Mouse (Mus musculus): ENCODE measurements around the gene Itprid1. TPM values are rescaled to one million over a fixed set of nuclear protein-coding genes. Genes with fewer than 3 reads are reported as not detected.

The Itprid1 gene
- polyA plus RNA-seq, 1 experiment from 2014 or later = 0.21 TPM

DNA sequence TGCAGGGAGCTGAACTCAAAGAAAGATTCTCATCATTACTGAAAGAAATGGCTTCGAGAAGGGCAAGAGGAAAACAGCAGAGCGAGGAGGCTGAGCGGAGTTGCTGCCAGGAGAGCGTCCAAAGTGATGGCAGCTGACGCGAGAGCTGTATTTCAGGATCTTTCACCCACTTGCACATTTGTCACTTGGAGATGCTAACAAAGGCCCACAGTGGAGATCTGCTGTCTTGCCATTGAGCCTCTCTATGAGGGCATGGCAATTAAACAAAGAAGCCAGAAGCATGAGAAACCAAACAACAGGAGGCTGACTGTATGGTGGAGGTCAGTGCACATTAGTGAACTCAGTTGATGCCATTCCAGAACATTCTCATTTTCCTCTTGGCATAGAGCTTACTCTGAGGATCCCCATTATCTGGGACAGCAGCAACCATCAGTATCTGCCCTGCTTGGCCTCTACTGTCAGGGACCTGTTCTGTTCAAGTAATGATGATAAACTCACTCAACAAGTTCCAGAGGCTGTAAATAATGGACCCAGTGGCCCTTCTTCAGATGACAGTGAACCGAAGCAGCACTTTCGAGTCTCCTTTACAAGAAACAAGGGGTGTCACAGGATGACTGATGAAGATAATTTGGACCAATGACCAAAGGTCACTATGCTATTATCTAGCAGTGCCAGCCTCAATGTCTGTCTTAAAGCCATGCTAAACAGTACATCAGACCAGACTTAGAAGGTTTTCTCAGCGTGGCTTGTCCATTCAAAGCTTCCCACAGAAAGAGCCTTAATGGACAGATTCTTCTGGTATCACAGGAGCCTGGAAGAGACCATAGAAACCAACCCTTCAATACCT lies 31.2 kb upstream of the Itprid1 start:
- Histone ChIP-seq H3K4me1 (ENCODE audit: control insufficient read depth, insufficient read depth, low read length) (peaks cover 5% of the 10 kb centered on the region; the same call in 1 of the 2 replicates), H3K9me3 (ENCODE audit: control insufficient read depth, low read length) (no peaks in the 10 kb centered on the region), H3K27ac (ENCODE audit: low read depth, low read length) (no peak overlapping the region), H3K4me2 (ENCODE audit: low read depth, low read length) (no peak overlapping the region), H3K9ac (replicated peaks; ENCODE audit: low read depth, low read length) (no peak overlapping the region), H3K36me3 (ENCODE audit: control insufficient read depth, insufficient read depth, low read length) (no peaks in the 10 kb centered on the region), H3K27me3 (ENCODE audit: control insufficient read depth, insufficient read depth, low read length) (no peaks in the 10 kb centered on the region), H3K4me3 (ENCODE audit: low read depth, low read length) (no peak overlapping the region)
- WGBS = 31% methylated on average over 9 of the region's 9 CpGs
- peak; percentile 69; the same call in 1 of the 2 replicates for ATAC-seq (ENCODE audit: low read depth)

DNA sequence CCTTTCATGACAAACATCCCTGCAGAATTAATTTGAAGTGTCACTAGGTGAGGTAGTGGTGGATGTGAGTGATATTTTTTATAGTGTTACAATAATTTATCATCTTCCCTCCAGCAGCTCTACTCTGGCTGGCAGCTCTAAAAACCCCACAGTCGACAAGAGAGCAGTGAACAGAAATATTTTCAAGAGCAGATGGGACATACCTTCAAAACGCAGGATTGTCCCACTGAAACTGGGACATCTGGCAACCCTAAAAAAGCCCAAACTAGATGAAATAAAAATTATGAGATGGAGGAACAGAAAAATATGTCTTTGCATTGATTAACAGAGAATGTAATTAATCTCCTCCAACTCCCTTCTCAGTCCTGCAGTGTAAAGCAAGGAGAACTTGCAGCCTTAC lies 30.2 kb upstream of the Itprid1 start:
- no peak overlapping the region for H3K9ac ChIP-seq (replicated peaks; ENCODE audit: low read depth, low read length)
- no peak overlapping the region for H3K27ac ChIP-seq (ENCODE audit: low read depth, low read length)
- 68% methylated on average over 2 of the region's 2 CpGs for WGBS
- H3K36me3 ChIP-seq (ENCODE audit: control insufficient read depth, insufficient read depth, low read length) = no peaks in the 10 kb centered on the region
- ATAC-seq (ENCODE audit: low read depth) = no peak
- no peaks in the 10 kb centered on the region for H3K27me3 ChIP-seq (ENCODE audit: control insufficient read depth, insufficient read depth, low read length)
- no peak overlapping the region for H3K4me3 ChIP-seq (ENCODE audit: low read depth, low read length)
- no peak overlapping the region for H3K4me2 ChIP-seq (ENCODE audit: low read depth, low read length)
- peaks cover 5% of the 10 kb centered on the region; the same call in 1 of the 2 replicates for H3K4me1 ChIP-seq (ENCODE audit: control insufficient read depth, insufficient read depth, low read length)
- H3K9me3 ChIP-seq (ENCODE audit: control insufficient read depth, low read length) = no peaks in the 10 kb centered on the region

DNA sequence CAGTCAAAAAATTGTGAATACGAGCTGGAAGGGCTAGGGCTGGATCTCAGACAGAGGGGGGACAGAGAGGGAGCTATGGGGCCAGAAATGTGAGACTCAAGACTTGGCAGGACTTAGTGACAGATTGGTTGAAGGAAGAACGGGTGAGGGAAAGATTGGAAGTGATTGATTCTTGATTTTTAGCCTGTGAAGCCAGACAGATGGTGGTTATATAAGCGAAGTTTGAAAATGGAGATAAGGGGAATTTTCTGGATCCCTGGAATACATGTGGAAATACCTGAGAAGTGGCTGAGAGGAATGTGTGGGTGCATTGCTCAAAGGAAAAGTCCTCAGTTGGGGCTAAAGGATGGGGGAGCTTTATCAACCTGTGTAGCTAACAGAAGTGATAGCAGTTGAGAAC lies 28.0 kb upstream of the Itprid1 start:
- WGBS = 89% methylated on average over 3 of the region's 3 CpGs
- no peak overlapping the region for H3K9ac ChIP-seq (replicated peaks; ENCODE audit: low read depth, low read length)
- H3K27ac ChIP-seq (ENCODE audit: low read depth, low read length) = no peak overlapping the region
- H3K4me3 ChIP-seq (ENCODE audit: low read depth, low read length) = no peak overlapping the region
- no peaks in the 10 kb centered on the region for H3K9me3 ChIP-seq (ENCODE audit: control insufficient read depth, low read length)
- H3K4me1 ChIP-seq (ENCODE audit: control insufficient read depth, insufficient read depth, low read length) = peaks cover 5% of the 10 kb centered on the region; the same call in 1 of the 2 replicates
- no peaks in the 10 kb centered on the region for H3K27me3 ChIP-seq (ENCODE audit: control insufficient read depth, insufficient read depth, low read length)
- H3K4me2 ChIP-seq (ENCODE audit: low read depth, low read length) = no peak overlapping the region
- no peaks in the 10 kb centered on the region for H3K36me3 ChIP-seq (ENCODE audit: control insufficient read depth, insufficient read depth, low read length)
- ATAC-seq (ENCODE audit: low read depth) = no peak

DNA sequence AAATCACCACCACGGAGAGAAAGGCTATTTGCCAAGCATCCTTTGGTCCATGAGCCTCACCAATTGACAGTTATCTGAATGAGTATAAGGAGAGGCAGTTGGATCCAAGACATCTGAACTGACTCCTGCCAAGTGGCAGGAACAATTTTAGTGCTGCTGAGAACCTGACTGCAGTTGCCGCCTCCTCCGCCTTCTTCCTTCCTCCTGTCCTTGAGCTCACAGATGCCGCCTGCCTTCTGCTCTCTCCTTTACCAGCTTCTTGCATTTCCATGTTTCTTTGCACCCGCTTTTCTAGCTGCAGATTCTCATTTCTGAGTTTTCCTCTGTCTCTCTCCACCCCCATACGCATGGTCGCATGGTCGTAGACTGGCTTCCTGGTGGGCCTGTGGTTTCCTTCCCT lies 25.5 kb upstream of the Itprid1 start:
- no peak overlapping the region for H3K27ac ChIP-seq (ENCODE audit: low read depth, low read length)
- H3K4me1 ChIP-seq (ENCODE audit: control insufficient read depth, insufficient read depth, low read length) = no peaks in the 10 kb centered on the region
- no peaks in the 10 kb centered on the region for H3K27me3 ChIP-seq (ENCODE audit: control insufficient read depth, insufficient read depth, low read length)
- H3K9ac ChIP-seq (replicated peaks; ENCODE audit: low read depth, low read length) = no peak overlapping the region
- no peaks in the 10 kb centered on the region for H3K9me3 ChIP-seq (ENCODE audit: control insufficient read depth, low read length)
- WGBS = 88% methylated on average over 8 of the region's 8 CpGs
- no peak overlapping the region for H3K4me3 ChIP-seq (ENCODE audit: low read depth, low read length)
- no peaks in the 10 kb centered on the region for H3K36me3 ChIP-seq (ENCODE audit: control insufficient read depth, insufficient read depth, low read length)
- ATAC-seq (ENCODE audit: low read depth) = no peak
- no peak overlapping the region for H3K4me2 ChIP-seq (ENCODE audit: low read depth, low read length)

DNA sequence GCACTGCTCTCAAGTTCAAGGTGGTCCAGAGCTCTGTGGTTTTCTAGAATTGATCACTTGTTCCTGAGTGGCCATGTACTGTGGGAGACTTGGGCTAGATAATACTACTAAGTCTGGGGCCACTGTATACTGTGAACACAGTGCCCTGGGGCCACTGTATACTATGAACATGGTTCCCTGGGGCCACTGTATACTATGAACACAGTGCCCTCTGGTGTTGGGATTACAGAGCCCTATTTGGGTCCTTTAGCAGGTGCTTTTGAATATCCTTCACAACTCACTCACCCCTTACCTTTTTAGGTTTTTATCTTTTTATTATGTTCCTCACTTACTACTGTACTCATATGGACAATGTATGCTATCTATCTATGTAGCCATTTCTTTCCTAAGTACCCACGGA lies 24.3 kb upstream of the Itprid1 start:
- Histone ChIP-seq H3K4me3 (ENCODE audit: low read depth, low read length) (no peak overlapping the region), H3K9me3 (ENCODE audit: control insufficient read depth, low read length) (no peaks in the 10 kb centered on the region), H3K4me2 (ENCODE audit: low read depth, low read length) (no peak overlapping the region), H3K36me3 (ENCODE audit: control insufficient read depth, insufficient read depth, low read length) (no peaks in the 10 kb centered on the region), H3K27ac (ENCODE audit: low read depth, low read length) (no peak overlapping the region), H3K4me1 (ENCODE audit: control insufficient read depth, insufficient read depth, low read length) (no peaks in the 10 kb centered on the region), H3K9ac (replicated peaks; ENCODE audit: low read depth, low read length) (no peak overlapping the region), H3K27me3 (ENCODE audit: control insufficient read depth, insufficient read depth, low read length) (no peaks in the 10 kb centered on the region)
- no peak for ATAC-seq (ENCODE audit: low read depth)
- WGBS = 77% methylated on average over 1 of the region's 1 CpGs

DNA sequence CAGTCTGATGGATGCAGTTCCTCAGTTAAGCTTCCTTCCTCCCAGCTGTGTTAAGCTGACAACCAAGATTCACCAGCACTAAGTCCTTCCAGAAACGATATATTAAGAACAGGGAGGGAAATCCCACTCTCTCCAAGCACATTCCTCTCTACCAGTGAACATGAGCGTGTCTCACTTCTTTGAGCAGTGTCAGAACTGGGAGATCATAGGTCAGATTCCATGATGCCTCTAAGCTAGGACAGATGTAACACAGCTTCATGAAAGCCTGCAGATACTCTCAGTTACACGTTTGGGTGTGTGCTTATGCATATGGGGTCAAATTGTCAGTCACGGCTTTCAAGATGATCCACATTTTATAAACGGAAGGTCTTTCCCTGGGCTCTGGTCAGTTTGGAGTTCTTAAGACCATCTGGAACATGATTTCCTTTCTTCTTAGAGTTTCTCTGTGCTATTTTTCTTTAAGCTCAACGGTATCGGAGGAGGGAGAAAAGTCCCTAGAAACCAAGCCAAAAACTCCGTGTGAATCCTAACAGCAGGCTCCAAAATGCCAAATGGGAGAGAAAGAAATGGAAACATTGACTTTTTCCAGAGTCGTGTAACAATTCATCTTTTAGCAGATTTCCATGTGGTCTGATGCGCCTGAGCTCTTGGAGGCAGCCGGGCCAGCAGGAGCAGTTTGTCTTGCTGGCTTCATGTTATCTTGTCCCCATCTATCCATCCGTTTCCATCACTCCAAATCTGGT lies 22.3 kb upstream of the Itprid1 start:
- H3K4me2 ChIP-seq (ENCODE audit: low read depth, low read length) = no peak overlapping the region
- H3K9ac ChIP-seq (replicated peaks; ENCODE audit: low read depth, low read length) = no peak overlapping the region
- 75% methylated on average over 12 of the region's 12 CpGs for WGBS
- no peak for ATAC-seq (ENCODE audit: low read depth)
- no peak overlapping the region for H3K4me3 ChIP-seq (ENCODE audit: low read depth, low read length)
- no peaks in the 10 kb centered on the region for H3K27me3 ChIP-seq (ENCODE audit: control insufficient read depth, insufficient read depth, low read length)
- no peaks in the 10 kb centered on the region for H3K36me3 ChIP-seq (ENCODE audit: control insufficient read depth, insufficient read depth, low read length)
- no peak overlapping the region for H3K27ac ChIP-seq (ENCODE audit: low read depth, low read length)
- no peaks in the 10 kb centered on the region for H3K4me1 ChIP-seq (ENCODE audit: control insufficient read depth, insufficient read depth, low read length)
- H3K9me3 ChIP-seq (ENCODE audit: control insufficient read depth, low read length) = no peaks in the 10 kb centered on the region

DNA sequence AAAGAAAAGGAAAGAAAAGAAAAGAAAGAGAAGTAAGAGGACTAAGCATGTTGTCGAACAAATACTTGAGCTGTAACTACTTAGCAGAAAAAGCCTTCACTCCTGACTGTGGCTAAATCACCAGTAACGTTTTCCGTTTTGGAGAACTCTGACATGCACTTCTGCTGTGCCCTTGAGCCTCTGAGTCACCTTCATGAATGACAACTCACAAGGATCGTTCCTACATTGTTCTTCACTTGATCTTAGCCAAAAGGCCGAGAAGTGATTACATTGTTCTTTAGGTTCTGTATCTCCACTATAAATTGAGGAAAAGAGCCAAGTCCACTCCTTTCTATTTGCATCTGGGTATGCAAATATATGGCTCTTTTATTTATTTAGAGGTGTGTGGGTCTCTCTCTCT lies 19.8 kb upstream of the Itprid1 start:
- Histone ChIP-seq H3K27me3 (ENCODE audit: control insufficient read depth, insufficient read depth, low read length) (no peaks in the 10 kb centered on the region), H3K4me3 (ENCODE audit: low read depth, low read length) (no peak overlapping the region), H3K9ac (replicated peaks; ENCODE audit: low read depth, low read length) (no peak overlapping the region), H3K4me1 (ENCODE audit: control insufficient read depth, insufficient read depth, low read length) (no peaks in the 10 kb centered on the region), H3K9me3 (ENCODE audit: control insufficient read depth, low read length) (no peaks in the 10 kb centered on the region), H3K4me2 (ENCODE audit: low read depth, low read length) (no peak overlapping the region), H3K36me3 (ENCODE audit: control insufficient read depth, insufficient read depth, low read length) (no peaks in the 10 kb centered on the region), H3K27ac (ENCODE audit: low read depth, low read length) (no peak overlapping the region)
- no peak for ATAC-seq (ENCODE audit: low read depth)
- 87% methylated on average over 5 of the region's 5 CpGs for WGBS

DNA sequence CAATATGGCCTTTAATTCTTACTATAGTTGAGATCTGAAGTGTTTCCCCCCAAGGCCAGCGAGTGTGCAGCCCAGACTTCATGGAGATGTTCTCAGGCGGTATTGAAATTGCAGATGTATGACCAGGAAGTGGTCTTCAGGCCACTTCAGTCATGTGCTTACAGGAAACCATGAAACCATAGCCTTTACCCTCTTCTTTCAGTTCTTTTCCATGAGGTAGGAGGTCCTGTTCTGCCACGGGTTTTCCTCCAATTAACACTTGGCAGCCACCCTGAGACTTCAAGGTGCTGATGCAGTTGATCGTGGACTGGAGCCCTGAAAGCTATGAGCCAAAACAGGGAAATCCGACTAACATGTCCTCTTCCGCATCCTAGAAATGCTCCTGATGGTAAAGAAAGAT lies 7.0 kb upstream of the Itprid1 start:
- no peak overlapping the region for H3K9ac ChIP-seq (replicated peaks; ENCODE audit: low read depth, low read length)
- WGBS = 92% methylated on average over 6 of the region's 6 CpGs
- H3K4me3 ChIP-seq (ENCODE audit: low read depth, low read length) = no peak overlapping the region
- no peaks in the 10 kb centered on the region for H3K9me3 ChIP-seq (ENCODE audit: control insufficient read depth, low read length)
- ATAC-seq (ENCODE audit: low read depth) = no peak
- H3K27ac ChIP-seq (ENCODE audit: low read depth, low read length) = no peak overlapping the region
- H3K27me3 ChIP-seq (ENCODE audit: control insufficient read depth, insufficient read depth, low read length) = no peaks in the 10 kb centered on the region
- H3K36me3 ChIP-seq (ENCODE audit: control insufficient read depth, insufficient read depth, low read length) = no peaks in the 10 kb centered on the region
- H3K4me1 ChIP-seq (ENCODE audit: control insufficient read depth, insufficient read depth, low read length) = no peaks in the 10 kb centered on the region
- no peak overlapping the region for H3K4me2 ChIP-seq (ENCODE audit: low read depth, low read length)

DNA sequence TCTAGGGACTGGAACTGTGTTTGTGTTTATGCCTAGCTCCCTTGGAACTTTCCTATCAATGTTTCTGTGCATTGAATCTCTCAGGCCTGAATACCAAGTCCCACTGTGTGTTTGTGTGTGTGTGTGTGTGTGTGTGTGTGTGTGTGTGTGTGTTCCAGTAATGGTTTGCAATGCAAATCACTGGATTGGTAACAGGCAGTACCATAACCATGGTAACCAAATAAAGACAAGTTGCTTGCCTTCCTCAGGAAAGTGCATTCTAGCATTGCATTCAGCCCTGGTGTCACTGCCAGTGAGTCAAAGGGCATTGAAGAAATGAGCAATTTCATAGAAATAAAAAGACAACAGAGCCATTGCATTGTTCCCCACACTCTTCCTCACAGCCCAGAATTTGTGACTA lies 15.9 kb downstream of the Itprid1 start:
- H3K9ac ChIP-seq (replicated peaks; ENCODE audit: low read depth, low read length) = no peak overlapping the region
- no peaks in the 10 kb centered on the region for H3K9me3 ChIP-seq (ENCODE audit: control insufficient read depth, low read length)
- peak; percentile 31; the same call in 1 of the 2 replicates for ATAC-seq (ENCODE audit: low read depth)
- no peaks in the 10 kb centered on the region for H3K27me3 ChIP-seq (ENCODE audit: control insufficient read depth, insufficient read depth, low read length)
- no peak overlapping the region for H3K27ac ChIP-seq (ENCODE audit: low read depth, low read length)
- H3K36me3 ChIP-seq (ENCODE audit: control insufficient read depth, insufficient read depth, low read length) = no peaks in the 10 kb centered on the region
- no peak overlapping the region for H3K4me2 ChIP-seq (ENCODE audit: low read depth, low read length)
- H3K4me3 ChIP-seq (ENCODE audit: low read depth, low read length) = no peak overlapping the region
- H3K4me1 ChIP-seq (ENCODE audit: control insufficient read depth, insufficient read depth, low read length) = no peaks in the 10 kb centered on the region

All from neural tube, embryonic 14.5 days (tissue).